ENCODE assay signal across 9 mouse cellular contexts in the genomic region with DNA sequence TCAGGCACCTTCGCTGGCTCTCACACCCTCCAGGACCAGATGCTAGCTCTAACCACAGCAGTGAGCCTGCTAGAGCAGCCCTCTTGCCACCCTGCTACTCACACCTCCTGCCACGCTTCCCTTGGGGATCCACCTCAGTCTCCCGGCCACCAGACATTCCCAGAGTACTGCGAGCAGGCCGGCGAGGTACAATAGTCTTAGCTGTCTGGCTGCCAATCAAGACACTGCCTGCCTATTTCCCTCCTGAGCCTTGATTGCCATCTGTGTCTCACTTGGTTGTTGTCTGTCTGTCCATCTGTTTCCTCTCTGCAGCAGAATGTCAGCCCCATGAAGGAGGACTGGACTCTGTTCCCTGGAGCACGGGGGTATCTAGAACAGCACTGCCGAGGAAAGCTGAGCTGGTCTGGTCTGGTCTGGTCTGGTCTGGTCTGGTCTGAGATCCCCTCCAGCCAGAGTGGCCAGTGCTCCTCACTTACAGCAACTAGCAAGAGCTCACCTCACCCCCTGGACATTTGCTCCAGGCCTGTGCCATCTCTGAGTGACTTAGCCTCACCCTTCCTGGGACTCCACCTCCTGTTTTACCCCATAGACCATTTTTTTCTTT. TPM values are rescaled to one million over a fixed set of nuclear protein-coding genes. Genes with fewer than 3 reads are reported as not detected.
DNase-seq lines count a peak whose midpoint lies in the region; ATAC-seq and TF ChIP-seq lines count a peak whose summit lies in the region.
"Had no signal": no experiment of that assay in that cellular context is flagged by ENCODE, and none has a peak within 500 bp of the region (broad histone marks: within the 10 kb centered on the region; RNA-seq: fewer than 3 reads in every experiment).

No protein-coding gene starts in this region.

- no peaks in the 10 kb centered on the region for H3K27me3 ChIP-seq in midbrain, embryonic 14.5 days (ENCODE audit: control insufficient read depth, insufficient read depth, low read length)
- H3K27me3 ChIP-seq: CH12.LX had no signal

- H3K9ac ChIP-seq in midbrain, embryonic 14.5 days (replicated peaks; ENCODE audit: low read length): no peak overlapping the region

- H3K9me3 ChIP-seq in midbrain, embryonic 14.5 days (ENCODE audit: control insufficient read depth, low read length): no peaks in the 10 kb centered on the region

- ATAC-seq in midbrain, embryonic 14.5 days (ENCODE audit: low FRiP score, low TSS enrichment): no peak

- 40% methylated on average over 8 of the region's 8 CpGs for WGBS in midbrain, embryonic 14.5 days

- no peak overlapping the region for H3K4me2 ChIP-seq in midbrain, embryonic 14.5 days (ENCODE audit: low read length)

- DNase-seq in kidney, postnatal 14 days: peak; percentile 23
- no peak for DNase-seq in kidney, postnatal 10 days
- DNase-seq in cerebellum, postnatal 36 days: peak; percentile 36 to 47
- peak; percentile 50 to 58 for DNase-seq in layer of hippocampus, adult 2 months (ENCODE audit: low spot score in 2 of 2)
- no peak for DNase-seq in midbrain, embryonic 14.5 days
- DNase-seq in right cerebral cortex, postnatal 14 days: no peak
- no peak for DNase-seq in thymus, adult 18-20 months
- DNase-seq in frontal cortex, adult 2 months (ENCODE audit: extremely low spot score in 1 of 2, low spot score in 1 of 2): no peak

- H3K4me1 ChIP-seq in midbrain, embryonic 14.5 days (ENCODE audit: control insufficient read depth, insufficient read depth, low read length): 0 out of 2 replicates have a peak, but pooled peaks cover 3% of the 10 kb centered on the region

- no peak overlapping the region for H3K4me3 ChIP-seq in layer of hippocampus, adult 2 months
- H3K4me3 ChIP-seq in midbrain, embryonic 14.5 days (replicated peaks; ENCODE audit: low read depth, low read length): no peak overlapping the region

- peak overlapping the region; percentile 81 for H3K27ac ChIP-seq in layer of hippocampus, adult 2 months
- peak overlapping the region; percentile 52 for H3K27ac ChIP-seq in midbrain, embryonic 14.5 days (replicated peaks; ENCODE audit: low read depth, low read length)

- H3K36me3 ChIP-seq in midbrain, embryonic 14.5 days (ENCODE audit: control insufficient read depth, insufficient read depth, low read length): peaks cover 11% of the 10 kb centered on the region; the same call in 1 of the 2 replicates

- no peak for TF ChIP-seq CTCF in layer of hippocampus, adult 2 months (conservative IDR thresholded peaks at IDR 0.05)

RNA-seq across cellular contexts. Expression of gene Dpf1, which starts 38.8 kb away (rescaled TPM):
- total RNA-seq in layer of hippocampus, adult 2 months (2021): 100 to 1,000 TPM; 106 to 113 TPM
- polyA plus RNA-seq in midbrain, embryonic 14.5 days (2014; fragmentation: Nextera tagmentation; extraction: Ambion mirVana): 203 and 214 TPM in 2 replicates
- 90.5 and 91.9 TPM in 2 replicates for polyA plus RNA-seq in frontal cortex, adult 2 months (2012; rRNA removed)

RNA-seq across cellular contexts. Expression of gene Ppp1r14a, which starts 53.5 kb away (rescaled TPM):
- total RNA-seq in layer of hippocampus, adult 2 months (2021): 10 to 100 TPM; 20.8 to 21.6 TPM
- polyA plus RNA-seq in midbrain, embryonic 14.5 days (2014; fragmentation: Nextera tagmentation; extraction: Ambion mirVana): 0.94 and 3.9 TPM in 2 replicates
- polyA plus RNA-seq in frontal cortex, adult 2 months (2012; rRNA removed): 22.1 and 26.9 TPM in 2 replicates
- total RNA-seq: CH12.LX had no signal

Comparison
In these comparisons a context has a peak if more than half of its experiments do, and no peak if none do; other contexts are left out.
1. DNase-seq: peak in kidney, postnatal 14 days (single experiment), cerebellum, postnatal 36 days (2 of 2) and layer of hippocampus, adult 2 months (2 of 2); none in kidney, postnatal 10 days (single experiment), midbrain, embryonic 14.5 days (single experiment), right cerebral cortex, postnatal 14 days (single experiment), thymus, adult 18-20 months (0 of 2) and frontal cortex, adult 2 months (0 of 2).